Mouse (Mus musculus): Measurements from ENCODE around the gene Tmem28.

Gene Tmem28

DNA sequence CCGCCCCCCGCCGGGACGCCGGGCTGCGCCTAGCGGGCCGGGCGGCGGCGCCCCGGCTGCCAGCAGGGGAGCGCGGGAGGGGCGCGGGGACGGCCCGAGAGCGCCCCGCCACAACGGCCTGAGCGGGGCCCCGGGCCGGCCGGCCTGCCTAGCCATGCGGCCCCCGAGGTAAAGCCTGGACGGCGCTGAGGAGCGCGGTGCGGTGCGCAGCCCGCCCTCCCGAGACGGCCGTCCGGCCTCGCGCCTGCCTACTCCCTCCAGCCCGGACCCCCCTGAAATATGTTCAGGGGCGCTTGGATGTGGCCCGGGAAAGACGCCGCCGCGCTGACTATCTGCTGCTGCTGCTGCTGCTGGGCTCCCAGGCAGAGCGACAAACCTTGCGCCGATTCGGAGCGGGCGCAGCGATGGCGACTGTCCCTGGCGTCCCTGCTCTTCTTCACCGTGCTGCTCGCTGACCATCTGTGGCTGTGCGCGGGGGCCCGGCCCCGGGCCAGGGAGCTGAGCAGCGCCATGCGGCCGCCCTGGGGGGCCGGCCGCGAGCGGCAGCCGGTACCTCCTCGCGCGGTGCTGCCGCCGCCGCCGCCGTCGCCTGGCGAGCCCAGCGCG lies at the start of gene Tmem28:
Gene Tmem28, plus strand, starts transcription at position 232 of the 606 bp plus-strand sequence.
- no peak for DNase-seq (ENCODE audit: low spot score)

DNA sequence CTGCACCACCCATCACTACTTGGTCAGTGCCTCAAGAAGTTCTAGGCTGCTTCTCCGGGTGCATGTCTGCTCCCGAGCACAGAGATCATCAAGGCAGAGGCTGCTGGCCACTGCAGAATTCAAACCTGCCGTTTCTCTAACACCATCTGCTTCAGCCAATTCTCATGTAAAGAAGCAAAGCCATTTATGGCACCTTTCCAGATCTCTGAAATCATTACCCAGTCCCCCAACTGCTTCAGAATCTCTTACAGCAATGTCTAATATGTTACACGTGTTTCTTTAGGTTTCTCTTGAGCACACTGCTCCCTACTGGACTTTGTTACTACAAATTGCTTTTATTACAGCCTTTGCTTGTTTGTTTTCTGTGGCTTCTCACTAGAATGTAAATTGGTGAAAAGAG lies 40.5 kb upstream of the Tmem28 start:
- no peak for DNase-seq (ENCODE audit: low spot score)

DNA sequence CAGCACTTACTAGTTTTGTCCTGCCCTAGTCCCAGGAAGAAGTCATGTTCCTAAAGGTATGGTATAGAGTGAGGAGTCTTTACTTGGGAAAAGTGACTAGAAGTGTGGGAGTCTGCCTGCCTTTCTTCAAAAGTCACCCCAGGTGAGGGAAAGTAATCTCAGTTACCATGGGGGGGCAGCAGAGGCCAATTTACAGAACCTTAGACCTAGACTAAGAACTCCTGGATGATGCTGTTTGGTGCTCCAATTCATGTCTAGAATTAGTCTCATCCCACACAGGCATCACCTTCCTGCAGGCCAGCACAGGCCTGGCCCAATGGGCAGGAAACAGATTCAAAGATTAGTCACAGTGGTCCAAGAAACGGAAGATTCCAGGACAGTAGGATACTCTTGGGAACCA lies 12.4 kb upstream of the Tmem28 start:
- DNase-seq (ENCODE audit: low spot score), result peak; percentile 44

DNA sequence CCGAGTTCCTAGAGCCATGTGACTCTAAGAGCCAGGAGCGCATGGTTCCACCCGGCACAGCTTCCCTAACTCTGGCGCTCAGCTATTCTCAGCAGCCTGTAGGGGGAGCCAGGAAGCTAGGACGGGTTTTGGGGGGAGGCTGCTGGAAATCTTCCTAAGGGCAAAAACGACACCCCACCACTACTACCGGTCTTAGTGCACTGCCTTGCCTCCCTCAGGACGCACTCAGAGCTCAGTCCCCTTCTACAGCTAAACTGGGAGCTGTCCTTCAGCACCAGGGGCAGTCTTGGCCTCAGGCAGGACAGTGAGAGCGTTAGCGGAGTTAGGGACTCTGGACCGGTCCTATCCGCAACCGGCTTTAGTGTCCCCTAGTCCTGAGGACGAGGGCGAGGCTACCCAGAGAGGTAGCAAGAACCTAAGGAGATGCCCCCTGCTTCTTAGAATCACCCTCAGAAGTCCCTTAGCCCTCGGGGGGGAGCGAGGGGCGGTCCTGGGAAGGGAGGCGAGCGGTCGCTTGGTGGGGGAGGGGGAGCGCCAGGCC lies 1.4 kb upstream of the Tmem28 start:
- DNase-seq (ENCODE audit: low spot score), result peak; percentile 3

DNA sequence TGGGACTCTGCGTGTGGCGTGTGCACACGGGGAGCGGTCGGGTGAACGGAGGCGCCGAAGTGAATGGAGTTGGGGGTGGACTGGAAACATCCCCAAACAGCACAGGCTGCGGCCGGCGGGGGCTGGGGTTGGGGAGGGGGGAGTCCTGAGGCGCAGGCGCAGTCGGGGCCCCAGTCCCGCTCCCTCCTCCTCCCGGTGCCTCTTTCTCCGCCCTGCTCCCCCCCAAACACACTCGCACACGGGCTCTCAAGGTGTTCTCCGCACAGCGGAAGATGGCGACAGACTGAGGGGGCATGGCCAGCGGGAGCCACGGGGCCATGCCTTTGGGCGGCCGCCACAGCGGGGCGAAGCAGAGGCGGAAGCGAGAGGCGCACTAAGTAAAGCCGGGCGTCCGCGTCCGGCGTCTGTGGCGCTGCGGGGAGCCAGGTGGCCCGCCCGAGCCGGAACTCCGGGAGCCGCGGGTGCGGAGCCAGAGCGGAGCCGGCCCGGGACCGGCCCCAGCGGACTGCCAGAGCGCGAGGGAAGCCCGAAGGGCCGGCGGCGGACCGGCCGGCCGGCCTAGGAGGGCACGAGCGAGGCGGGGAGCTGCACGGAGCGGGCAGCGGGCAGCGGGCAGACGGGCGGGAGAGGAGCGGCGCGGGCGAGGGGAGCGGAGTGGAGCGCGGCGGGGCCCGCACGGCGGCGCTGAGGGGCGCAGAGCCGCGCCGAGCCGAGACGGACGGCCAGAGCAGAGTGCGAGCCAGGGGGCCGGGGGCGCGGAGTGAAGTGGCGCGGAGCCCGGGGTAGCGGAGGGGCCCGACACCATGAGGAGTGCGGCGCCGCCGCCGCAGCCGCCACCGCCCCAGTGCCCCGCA lies 658 bp upstream of the Tmem28 start:
- no peak for DNase-seq (ENCODE audit: low spot score)

DNA sequence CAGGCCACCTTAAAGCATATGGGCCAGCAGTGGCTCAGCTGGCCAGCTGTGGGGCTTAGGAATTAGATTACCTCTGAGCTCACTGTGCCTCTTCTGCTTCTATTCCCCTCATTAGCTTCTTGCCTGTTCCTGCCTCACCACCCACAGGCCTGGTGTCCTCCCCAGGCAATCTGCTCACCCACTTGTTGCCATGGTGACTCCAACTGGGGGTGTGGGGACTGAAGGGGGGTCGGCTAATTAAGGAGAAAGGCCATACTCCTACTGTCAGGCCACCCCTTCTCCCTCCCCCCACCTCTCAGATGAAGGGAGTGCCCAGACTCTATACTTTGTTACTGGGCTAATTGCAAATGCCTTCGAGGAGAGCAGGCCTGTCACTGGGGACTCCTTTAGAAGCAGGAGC lies 21.3 kb downstream of the Tmem28 start:
- DNase-seq (ENCODE audit: low spot score), result no peak

DNA sequence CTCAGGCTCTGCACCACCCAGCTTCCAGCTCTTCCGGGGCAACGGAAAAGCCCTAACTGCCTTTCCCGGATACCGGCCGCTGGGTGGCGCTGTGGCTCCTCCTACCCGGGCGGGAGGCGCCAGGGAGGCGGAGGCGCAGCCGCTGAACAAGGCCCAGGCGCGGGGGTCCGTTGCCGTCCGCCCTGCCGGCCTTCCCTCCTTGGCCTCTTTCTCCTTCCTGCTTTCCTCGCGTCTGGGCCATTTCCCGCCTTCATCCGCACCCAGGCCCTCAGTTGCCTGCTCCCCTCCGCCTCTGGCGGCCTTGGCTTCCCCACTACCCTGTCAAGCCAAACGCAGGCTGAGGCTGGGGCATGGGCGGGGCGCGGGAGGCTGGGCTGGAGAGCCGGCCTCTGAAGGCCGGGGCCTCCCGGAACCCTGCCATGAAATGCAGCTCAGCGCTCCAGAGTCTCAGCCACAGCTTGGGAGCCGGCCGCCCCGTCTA lies 32.5 kb downstream of the Tmem28 start:
- peak; percentile 23 for DNase-seq (ENCODE audit: low spot score)

DNA sequence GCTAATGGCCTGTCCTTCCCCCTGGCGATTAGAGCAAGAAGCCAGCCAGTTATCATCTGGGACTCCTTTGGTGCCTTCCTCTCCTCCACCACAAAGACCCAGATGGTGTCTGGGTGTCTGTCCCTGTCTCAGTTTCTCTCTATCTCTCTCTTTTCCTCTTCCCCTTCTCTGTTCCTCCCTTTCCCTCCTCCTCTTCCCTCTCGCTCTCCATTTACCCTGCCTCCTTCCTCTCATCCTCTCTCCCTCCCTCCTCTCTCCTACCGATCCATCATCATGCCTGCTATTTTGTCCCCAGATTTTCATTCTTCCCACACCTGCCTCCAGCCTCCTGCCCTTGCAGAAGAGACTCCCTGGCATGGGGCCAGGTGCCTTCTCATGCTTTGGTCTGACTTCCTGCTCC lies 33.0 kb downstream of the Tmem28 start:
- no peak for DNase-seq (ENCODE audit: low spot score)

DNA sequence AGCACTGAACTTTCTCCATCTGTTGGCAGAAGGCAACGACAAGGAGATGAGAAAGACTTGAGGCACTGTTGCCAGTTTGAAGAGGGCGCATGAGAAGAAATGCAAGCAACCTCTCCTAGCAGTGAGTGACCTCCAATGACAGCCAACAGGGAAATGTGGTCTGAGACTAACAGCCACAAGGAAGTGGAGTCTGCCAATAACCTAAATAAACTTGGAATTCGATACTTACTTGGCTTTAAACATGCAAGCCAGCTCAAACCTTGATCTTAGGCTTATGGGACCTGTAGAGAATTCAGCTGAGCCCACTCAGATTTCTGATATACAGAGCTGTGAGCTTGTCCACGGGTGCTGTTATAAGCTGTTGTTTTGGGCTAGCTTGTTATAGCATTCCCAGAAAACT lies 51.4 kb downstream of the Tmem28 start:
- no peak for DNase-seq (ENCODE audit: low spot score)

DNA sequence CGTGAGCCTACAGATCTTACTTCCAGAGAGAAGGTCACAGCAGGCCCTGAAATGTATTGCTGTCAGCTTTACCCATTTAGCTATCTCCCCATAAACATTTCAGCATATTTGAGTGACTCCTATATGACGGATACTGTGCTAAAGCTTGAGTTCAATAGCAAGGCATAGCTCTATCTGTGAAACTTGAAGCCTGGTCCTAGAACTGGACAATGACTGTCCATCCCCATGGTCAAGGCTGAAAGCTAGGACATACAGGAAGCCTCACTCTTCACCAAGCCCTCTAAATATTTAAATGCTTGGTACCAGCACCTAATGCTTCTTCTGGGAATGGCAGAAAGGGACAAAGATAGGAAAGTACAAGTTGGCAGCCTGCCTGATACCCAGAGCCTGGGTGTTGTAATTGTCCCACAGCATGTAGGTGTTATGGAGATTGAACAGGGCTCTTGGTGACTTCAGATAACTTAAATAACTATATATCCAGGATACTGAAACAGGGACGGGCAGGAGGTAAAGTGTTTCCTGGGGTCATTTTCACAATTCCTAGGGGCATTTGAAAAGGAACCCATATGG lies 51.9 kb downstream of the Tmem28 start:
- no peak for DNase-seq (ENCODE audit: low spot score)

DNA sequence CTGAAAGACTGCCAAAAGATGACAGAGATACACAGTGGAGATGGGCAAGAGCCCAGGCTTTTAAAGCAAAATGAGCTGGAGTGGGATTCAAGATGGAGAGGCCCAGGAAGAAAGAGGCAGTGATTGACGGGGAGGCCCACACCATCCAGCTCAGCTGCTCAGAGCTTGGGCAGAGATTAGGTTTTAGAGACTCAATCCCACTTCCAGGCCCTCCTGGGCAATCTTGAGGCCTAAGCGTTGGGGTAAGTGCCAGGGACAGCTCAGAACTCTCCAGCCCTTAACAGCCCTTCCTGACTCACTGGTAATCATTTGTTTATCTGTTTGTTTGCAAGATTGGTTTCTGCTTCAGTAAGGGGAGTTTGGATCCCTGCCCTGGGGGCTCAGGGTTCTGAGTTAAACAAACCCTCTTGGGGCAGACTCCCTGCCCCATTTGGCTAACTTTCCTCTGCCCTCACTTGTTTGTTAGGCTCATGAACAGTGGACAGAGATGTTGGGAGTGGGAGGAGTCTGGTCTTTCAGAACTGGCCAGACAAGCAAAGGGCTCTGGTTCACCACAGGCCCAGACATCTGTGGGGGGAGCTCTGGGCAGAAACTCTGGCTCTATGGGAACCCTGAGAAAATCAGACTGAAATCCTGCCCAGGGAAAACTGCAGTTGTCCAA lies 52.6 kb downstream of the Tmem28 start:
- DNase-seq (ENCODE audit: low spot score), result peak; percentile 2

DNA sequence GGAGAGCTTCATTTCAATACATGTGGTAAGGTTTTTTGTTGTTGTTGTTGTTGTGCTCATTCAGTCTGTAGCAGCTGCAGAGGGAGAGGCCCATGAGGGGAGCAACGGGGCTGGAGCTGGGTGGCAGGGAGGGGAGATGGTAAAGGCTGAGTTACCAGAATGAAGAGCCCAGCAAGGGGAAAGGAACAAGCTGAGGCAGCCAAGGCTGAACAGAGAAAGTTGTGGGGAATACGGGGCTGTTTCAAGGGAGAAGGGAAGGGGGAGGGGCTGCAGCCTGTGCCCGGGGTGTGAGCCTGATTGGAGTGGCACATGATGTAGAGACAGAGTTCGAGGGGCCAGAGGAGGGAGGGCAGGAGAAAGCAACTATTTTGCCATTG lies 53.1 kb downstream of the Tmem28 start:
- no peak for DNase-seq (ENCODE audit: low spot score)

DNA sequence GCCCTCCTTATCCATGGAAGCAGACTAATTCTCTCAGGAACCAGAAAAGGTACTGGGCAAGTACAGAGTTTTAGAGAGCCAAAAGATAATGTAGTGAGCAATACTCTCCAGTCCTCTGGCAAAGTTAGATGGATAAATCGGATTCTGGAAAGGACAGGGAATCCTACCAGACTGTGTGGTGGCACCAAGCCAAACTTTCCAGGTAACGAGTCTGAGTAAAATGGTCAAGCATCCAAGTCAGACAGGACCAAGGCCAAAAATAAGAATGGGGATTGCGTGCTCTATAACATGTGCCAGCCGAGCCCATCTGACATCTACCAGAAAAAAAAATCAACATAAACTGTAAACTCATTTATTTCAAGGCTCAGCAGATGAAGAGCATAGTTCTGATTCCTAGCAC lies 56.0 kb downstream of the Tmem28 start:
- no peak for DNase-seq (ENCODE audit: low spot score)

DNA sequence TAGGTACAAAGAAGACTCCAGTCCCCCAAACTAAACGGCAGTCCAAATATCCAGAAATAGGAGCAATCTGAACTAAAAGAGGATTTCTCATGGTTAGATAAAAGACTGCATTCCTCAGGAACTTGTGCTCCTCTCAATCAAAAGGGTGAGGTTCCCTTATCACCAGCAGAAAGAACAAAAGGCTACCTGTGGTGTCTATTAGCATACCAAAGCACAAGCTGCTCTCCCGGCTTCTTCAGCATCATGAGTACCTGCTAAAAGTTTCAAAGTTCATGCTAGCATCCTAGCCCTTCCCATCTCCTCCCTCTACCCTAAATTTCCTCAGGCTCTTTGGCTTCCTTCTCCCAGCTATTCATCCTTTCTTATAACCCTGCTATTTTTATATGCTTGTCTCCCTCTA lies 62.6 kb downstream of the Tmem28 start:
- DNase-seq (ENCODE audit: low spot score), result no peak
